Comparison of ENCODE assay signal across 8 mouse cellular contexts in the genomic region with DNA sequence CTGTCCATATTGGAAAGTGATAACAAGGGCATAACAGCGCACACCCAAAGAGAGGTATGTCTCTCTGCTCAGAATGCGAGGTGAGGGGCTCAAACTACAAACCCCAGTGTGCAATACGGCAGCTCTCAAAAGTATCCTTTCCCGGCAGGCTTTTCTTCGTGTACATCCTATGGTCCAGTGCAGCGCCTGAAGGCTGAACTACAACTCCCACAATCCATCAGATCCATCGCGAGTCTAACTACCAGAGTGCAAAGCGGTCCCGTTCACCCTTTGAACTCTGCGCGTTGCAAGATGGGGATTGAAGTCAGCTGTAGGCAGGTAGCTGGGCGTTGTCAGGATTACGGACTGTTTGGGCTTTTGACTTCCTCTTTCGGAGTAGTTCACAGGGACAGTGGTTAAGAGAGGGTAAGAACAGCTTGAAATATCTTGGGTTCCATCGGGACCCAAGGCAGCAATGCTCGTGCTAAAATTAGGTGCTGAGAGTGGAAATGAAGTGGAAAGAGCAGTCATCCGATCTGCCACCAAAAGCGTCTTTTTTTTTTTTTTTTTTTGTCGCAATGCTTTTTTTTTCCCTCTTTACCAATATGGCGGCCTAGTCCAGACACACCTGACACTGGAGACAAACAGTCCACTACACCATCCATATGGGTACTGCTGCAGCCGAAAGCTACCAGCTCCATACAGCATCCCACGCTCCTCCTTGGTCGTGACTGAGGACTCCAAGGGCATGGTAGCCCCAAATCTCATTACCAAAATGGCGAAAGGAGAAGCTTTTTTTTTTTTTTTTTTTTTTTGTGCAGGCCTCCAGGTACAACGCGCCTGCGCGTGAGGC. TPM values are rescaled to one million over a fixed set of nuclear protein-coding genes. Genes with fewer than 3 reads are reported as not detected.
DNase-seq lines count a peak whose midpoint lies in the region; ATAC-seq and TF ChIP-seq lines count a peak whose summit lies in the region.

No protein-coding gene starts in this region.

- peak; percentile 100 for DNase-seq in ES-CJ7 (ENCODE audit: low read depth, low spot score)
- DNase-seq in heart, postnatal 10 days: peak; percentile 96 to 98
- peak; percentile 100 for DNase-seq in large intestine, adult 2 months (ENCODE audit: low read depth, low spot score)
- DNase-seq in liver, postnatal 0 days: peak; percentile 92
- peak; percentile 84 for DNase-seq in testis, postnatal 10 days (ENCODE audit: low spot score)

- peak overlapping the region; percentile 91 for H3K4me2 ChIP-seq in forebrain, embryonic 13.5 days
- H3K4me2 ChIP-seq in liver, postnatal 0 days (ENCODE audit: low read depth, low read length): peak overlapping the region; percentile 88
- H3K4me2 ChIP-seq in neural tube, embryonic 14.5 days (ENCODE audit: low read depth, low read length): peak overlapping the region; percentile 54

- H3K4me3 ChIP-seq in forebrain, embryonic 13.5 days: peak overlapping the region; percentile 99
- H3K4me3 ChIP-seq in liver, postnatal 0 days (ENCODE audit: low read depth, low read length): peak overlapping the region; percentile 93
- peak overlapping the region; percentile 99 for H3K4me3 ChIP-seq in neural tube, embryonic 14.5 days (ENCODE audit: low read depth, low read length)

- H3K9ac ChIP-seq in forebrain, embryonic 13.5 days: peak overlapping the region; percentile 60; the same call in 1 of the 2 replicates
- H3K9ac ChIP-seq in liver, postnatal 0 days (replicated peaks): peak overlapping the region; percentile 17; the same call in 1 of the 2 replicates
- peak overlapping the region; percentile 51 for H3K9ac ChIP-seq in neural tube, embryonic 14.5 days (replicated peaks; ENCODE audit: low read depth, low read length)

- intact Hi-C loops in heart, postnatal 10 days (cut with DNase I): loop anchor here (5.0 kb wide), 1 partner anchor 195 kb away; a partner anchor contains a TSS

- peak; percentile 76 for ATAC-seq in cerebellum, adult (ENCODE audit: insufficient number of reproducible peaks, low FRiP score, low TSS enrichment)
- ATAC-seq in forebrain, embryonic 13.5 days: peak; percentile 90
- ATAC-seq in liver, postnatal 0 days: peak; percentile 79
- peak; percentile 90 for ATAC-seq in neural tube, embryonic 14.5 days (ENCODE audit: low read depth)

- H3K27me3 ChIP-seq in forebrain, embryonic 13.5 days: peaks cover 18% of the 10 kb centered on the region; the same call in 1 of the 2 replicates
- H3K27me3 ChIP-seq in liver, postnatal 0 days (ENCODE audit: insufficient read depth, low read length): 0 out of 2 replicates have a peak, but pooled peaks cover 4% of the 10 kb centered on the region
- no peaks in the 10 kb centered on the region for H3K27me3 ChIP-seq in neural tube, embryonic 14.5 days (ENCODE audit: control insufficient read depth, insufficient read depth, low read length)

- peak overlapping the region; percentile 97 for H3K27ac ChIP-seq in forebrain, embryonic 13.5 days
- H3K27ac ChIP-seq in liver, postnatal 0 days (ENCODE audit: low read depth): peak overlapping the region; percentile 97
- peak overlapping the region; percentile 97 for H3K27ac ChIP-seq in neural tube, embryonic 14.5 days (ENCODE audit: low read depth, low read length)

- WGBS in forebrain, embryonic 13.5 days: under 1% methylated on average over 29 of the region's 29 CpGs
- WGBS in large intestine, adult 2 months: under 1% methylated on average over 29 of the region's 29 CpGs
- WGBS in liver, postnatal 0 days (ENCODE audit: insufficient replicate concordance): under 1% methylated on average over 29 of the region's 29 CpGs
- under 1% methylated on average over 29 of the region's 29 CpGs for WGBS in neural tube, embryonic 14.5 days

- TF ChIP-seq EP300 in liver, postnatal 0 days (IDR thresholded peaks at IDR 0.05; ENCODE audit: low read depth): peak; percentile 42

- H3K36me3 ChIP-seq in forebrain, embryonic 13.5 days (ENCODE audit: poor library complexity, severe bottlenecking): peaks cover 30% of the 10 kb centered on the region
- peaks cover 6% of the 10 kb centered on the region; the same call in 1 of the 2 replicates for H3K36me3 ChIP-seq in liver, postnatal 0 days (replicated peaks; ENCODE audit: insufficient read depth, low read length)
- peaks cover 9% of the 10 kb centered on the region; the same call in 1 of the 2 replicates for H3K36me3 ChIP-seq in neural tube, embryonic 14.5 days (ENCODE audit: control insufficient read depth, insufficient read depth, low read length)

- TF ChIP-seq CTCF in liver, postnatal 0 days (IDR thresholded peaks at IDR 0.05; ENCODE audit: low read depth): no peak

- H3K4me1 ChIP-seq in forebrain, embryonic 13.5 days: peaks cover 30% of the 10 kb centered on the region
- H3K4me1 ChIP-seq in liver, postnatal 0 days (ENCODE audit: insufficient read depth): peaks cover 12% of the 10 kb centered on the region; the same call in 1 of the 2 replicates
- H3K4me1 ChIP-seq in neural tube, embryonic 14.5 days (ENCODE audit: control insufficient read depth, insufficient read depth, low read length): 0 out of 2 replicates have a peak, but pooled peaks cover 4% of the 10 kb centered on the region

- no peaks in the 10 kb centered on the region for H3K9me3 ChIP-seq in forebrain, embryonic 13.5 days (replicated peaks)
- no peaks in the 10 kb centered on the region for H3K9me3 ChIP-seq in liver, postnatal 0 days (ENCODE audit: low read length)
- no peaks in the 10 kb centered on the region for H3K9me3 ChIP-seq in neural tube, embryonic 14.5 days (ENCODE audit: control insufficient read depth, low read length)

RNA-seq across cellular contexts. Expression of a gene that starts 0.7 kb away (rescaled TPM):
- 20.7 and 24.5 TPM in 2 replicates for polyA plus RNA-seq in forebrain, embryonic 13.5 days (2015; fragmentation: Nextera tagmentation; extraction: Ambion mirVana)
- total RNA-seq in heart, postnatal 10 days (2021): 10 to 100 TPM; 39.5 to 41.7 TPM
- polyA plus RNA-seq in large intestine, adult 2 months (2012; rRNA removed): 27.0 and 41.8 TPM in 2 replicates
- 5.0 and 5.1 TPM in 2 replicates for polyA plus RNA-seq in liver, postnatal 0 days (2015; fragmentation: Nextera tagmentation; extraction: Ambion mirVana)
- polyA plus RNA-seq in neural tube, embryonic 14.5 days (2014; fragmentation: Nextera tagmentation; extraction: Ambion mirVana): 16.3 and 19.0 TPM in 2 replicates

RNA-seq across cellular contexts. Expression of a gene that starts 50.3 kb away (rescaled TPM):
- 23.4 and 26.6 TPM in 2 replicates for polyA plus RNA-seq in forebrain, embryonic 13.5 days (2015; fragmentation: Nextera tagmentation; extraction: Ambion mirVana)
- 1 to 10 TPM; 4.9 to 7.4 TPM for total RNA-seq in heart, postnatal 10 days (2021)
- 4.7 and 5.0 TPM in 2 replicates for polyA plus RNA-seq in large intestine, adult 2 months (2012; rRNA removed)
- 9.2 and 10.6 TPM in 2 replicates for polyA plus RNA-seq in liver, postnatal 0 days (2015; fragmentation: Nextera tagmentation; extraction: Ambion mirVana)
- 55.6 and 58.6 TPM in 2 replicates for polyA plus RNA-seq in neural tube, embryonic 14.5 days (2014; fragmentation: Nextera tagmentation; extraction: Ambion mirVana)

RNA-seq across cellular contexts. Expression of a gene that starts 51.2 kb away (rescaled TPM):
- 141 and 165 TPM in 2 replicates for polyA plus RNA-seq in forebrain, embryonic 13.5 days (2015; fragmentation: Nextera tagmentation; extraction: Ambion mirVana)
- under 1 TPM; 0.22 to 0.64 TPM for total RNA-seq in heart, postnatal 10 days (2021)
- polyA plus RNA-seq in large intestine, adult 2 months (2012; rRNA removed): 0.18 and 0.48 TPM in 2 replicates
- not detected in 2 replicates for polyA plus RNA-seq in liver, postnatal 0 days (2015; fragmentation: Nextera tagmentation; extraction: Ambion mirVana)
- 121 and 145 TPM in 2 replicates for polyA plus RNA-seq in neural tube, embryonic 14.5 days (2014; fragmentation: Nextera tagmentation; extraction: Ambion mirVana)

RNA-seq across cellular contexts. Expression of a gene that starts 55.9 kb away (rescaled TPM):
- polyA plus RNA-seq in forebrain, embryonic 13.5 days (2015; fragmentation: Nextera tagmentation; extraction: Ambion mirVana): 69.6 and 78.1 TPM in 2 replicates
- 10 to 100 TPM; 85.1 to 90.8 TPM for total RNA-seq in heart, postnatal 10 days (2021)
- 27.9 and 33.9 TPM in 2 replicates for polyA plus RNA-seq in large intestine, adult 2 months (2012; rRNA removed)
- 23.1 and 25.9 TPM in 2 replicates for polyA plus RNA-seq in liver, postnatal 0 days (2015; fragmentation: Nextera tagmentation; extraction: Ambion mirVana)
- 106 and 117 TPM in 2 replicates for polyA plus RNA-seq in neural tube, embryonic 14.5 days (2014; fragmentation: Nextera tagmentation; extraction: Ambion mirVana)

Comparison
In these comparisons a context has a peak if more than half of its experiments do, and no peak if none do; other contexts are left out.
1. Peak in every context shown above with its lines: DNase-seq, ATAC-seq, H3K4me3 ChIP-seq and H3K27ac ChIP-seq.
2. RNA of a gene that starts 51.2 kb away (polyA plus RNA-seq): 141 to 165 TPM in forebrain, embryonic 13.5 days and 121 to 145 TPM in neural tube, embryonic 14.5 days; 0.18 to 0.48 TPM in large intestine, adult 2 months and not detected in liver, postnatal 0 days; every median in the first group is over 10 times any median in the second.